Mouse (Mus musculus) stomach, adult 2 months (tissue): Measurements from ENCODE around the gene H2-M11. TPM values are rescaled to one million over a fixed set of nuclear protein-coding genes. Genes with fewer than 3 reads are reported as not detected.

Experiments used
- polyA plus RNA-seq: library from polyadenylated mRNA; depleted of rRNA; stranded (reverse); fragments of >200 nt; gene quantifications from 2 replicates; pipeline ENCODE4 v1.2.3, GENCODE M21; 2012; rRNA removed

The H2-M11 gene
- polyA plus RNA-seq: not detected in 2 replicates

GRCm38 (mm10) chr17:36546775-36547174 lies at the start of gene H2-M11:
H2-M11 (plus strand) TSS chr17:36547075.

Other genes with a start within 250 kb of the H2-M11 start
- gene H2-M10.1, start 220.9 kb upstream of the H2-M11 start, polyA plus RNA-seq: not detected in 2 replicates
- gene H2-M10.3, start 178.7 kb upstream of the H2-M11 start, polyA plus RNA-seq: not detected in 2 replicates
- not detected in 2 replicates for gene H2-M10.4, start 84.7 kb upstream of the H2-M11 start, polyA plus RNA-seq
- gene H2-M9, start 95.6 kb downstream of the H2-M11 start, polyA plus RNA-seq: not detected in 2 replicates
- gene H2-M1, start 125.1 kb downstream of the H2-M11 start, polyA plus RNA-seq: not detected in 2 replicates
- gene H2-M10.5, start 225.8 kb downstream of the H2-M11 start, polyA plus RNA-seq: not detected in 2 replicates